Mouse (Mus musculus) thymus, adult 2 months (tissue): ENCODE measurements around the gene Trp53i11.

Experiments
- CTCF ChIP-seq: fragments of 200-500 bp; IDR thresholded peaks from 2 replicates; pipeline ENCODE4 v1.5.1; 2012; ENCODE audit warnings: mild to moderate bottlenecking, control low read depth, low read length, moderate library complexity, borderline replicate concordance; ENCODE audit not compliant: control insufficient read depth, poor library complexity, insufficient read depth; ENCODE audit errors: extremely low read depth
- POLR2A ChIP-seq: fragments of 200-500 bp; IDR thresholded peaks from 2 replicates; pipeline ENCODE4 v1.6.1; 2012; ENCODE audit warnings: mild to moderate bottlenecking, low read length, control low read depth, moderate library complexity; ENCODE audit not compliant: control insufficient read depth, poor library complexity, insufficient read depth; ENCODE audit errors: extremely low read depth

DNA sequence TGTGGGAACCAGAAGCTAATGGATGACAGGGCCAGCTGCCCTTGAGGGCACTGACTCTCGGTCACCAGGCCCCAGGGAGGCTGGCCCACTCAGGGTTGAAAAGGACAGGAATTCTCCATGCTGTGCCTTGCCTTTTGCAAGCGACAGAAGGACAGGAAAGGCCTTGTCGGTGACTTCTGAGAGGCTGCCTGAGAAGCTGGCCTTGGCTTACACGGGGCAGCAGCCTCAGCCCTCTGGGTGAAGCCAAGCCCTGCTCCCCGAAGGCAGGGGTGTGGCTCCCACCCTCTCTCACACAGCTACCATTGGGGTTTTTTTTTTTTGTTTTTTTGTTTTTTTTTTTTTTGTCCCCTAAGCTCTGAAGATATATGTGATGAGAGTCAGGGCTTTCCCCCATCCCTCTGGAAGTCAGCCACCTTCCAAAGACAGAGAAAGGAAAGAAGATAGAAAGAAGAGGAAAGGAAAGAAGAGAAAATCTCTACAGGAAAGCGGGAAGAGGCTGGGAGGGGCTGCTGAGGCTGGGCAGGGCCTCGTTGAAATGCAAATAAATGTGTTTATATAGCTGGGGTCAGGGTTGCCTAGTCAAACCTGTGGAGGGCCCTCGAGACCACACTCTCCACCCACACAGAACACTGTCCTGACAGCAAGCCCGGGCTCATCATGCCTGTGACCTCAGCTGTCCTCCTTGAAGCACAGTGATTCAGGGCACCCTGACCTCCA is 3.6 kb downstream of the Trp53i11 start:
- no peak for TF ChIP-seq CTCF
- TF ChIP-seq POLR2A, result no peak
